Mouse (Mus musculus): ENCODE data around the gene Lhb. TPM values are rescaled to one million over a fixed set of nuclear protein-coding genes. Genes with fewer than 3 reads are reported as not detected.
"Not testable (repeated sequence)": the region's sequence is repeated elsewhere in the genome, so short reads cannot be mapped to it uniquely, and the experiment has no call there.

Gene Lhb
- polyA plus RNA-seq, 1 experiment from 2014 or later: 2.0 TPM

- Histone ChIP-seq H3K9ac (peak within 1 kb of the TSS; percentile 86), H3K4me2 (peak within 1 kb of the TSS; percentile 87), H3K36me3 (peaks cover 27% of the 10 kb centered on the region), H3K4me1 (replicated peaks) (peaks cover 46% of the 10 kb centered on the region), H3K4me3 (peak within 1 kb of the TSS; percentile 77), H3K27ac (replicated peaks) (peak within 1 kb of the TSS; percentile 95)
- not testable (repeated sequence) for H3K27me3 ChIP-seq, H3K9me3 ChIP-seq
- ATAC-seq (ENCODE audit: low FRiP score, low read depth): peak; percentile 97
- under 1% methylated on average over 28 of the region's 37 CpGs for WGBS
These were observed 39.0 kb downstream of the Lhb start, which contains the start of gene Ftl1 for GRCm38 (mm10) chr7:45459564-45460140. Gene Ftl1, minus strand, starts transcription at chr7:45459884.

DNA sequence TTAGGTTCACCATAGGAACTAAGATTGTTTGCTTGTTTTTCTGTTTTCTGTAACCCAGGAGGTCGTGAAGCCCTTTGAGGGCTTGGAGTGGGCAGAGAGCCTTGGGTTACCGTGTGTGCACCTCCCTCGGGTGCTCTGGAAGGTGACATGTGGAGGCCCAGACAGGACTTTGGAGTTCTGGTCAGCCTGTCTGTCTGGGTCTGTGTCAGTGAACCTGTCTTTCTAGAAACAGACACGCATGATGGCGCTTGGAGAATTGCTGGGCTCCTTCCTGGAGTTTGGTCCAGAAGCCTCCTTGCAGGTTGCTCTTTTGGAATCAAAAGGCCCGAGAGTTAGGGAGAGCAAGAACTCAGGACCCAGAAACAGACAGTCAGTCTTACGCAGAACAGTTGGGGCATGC lies 39.8 kb downstream of the Lhb start:
- H3K36me3 ChIP-seq: peaks cover 33% of the 10 kb centered on the region
- 73% methylated on average over 7 of the region's 7 CpGs for WGBS
- H3K4me2 ChIP-seq: peak overlapping the region; percentile 64
- H3K4me3 ChIP-seq: peak overlapping the region; percentile 77
- H3K9ac ChIP-seq: peak overlapping the region; percentile 39; the same call in 1 of the 2 replicates
- H3K27me3 ChIP-seq: no peaks in the 10 kb centered on the region
- ATAC-seq (ENCODE audit: low FRiP score, low read depth): no peak; the same call in 1 of the 2 replicates
- H3K27ac ChIP-seq (replicated peaks): peak overlapping the region; percentile 95
- peaks cover 53% of the 10 kb centered on the region for H3K4me1 ChIP-seq (replicated peaks)
- no peaks in the 10 kb centered on the region for H3K9me3 ChIP-seq

GRCm38 (mm10) chr7:45460860-45461314 lies 40.3 kb downstream of the Lhb start:
- H3K9ac ChIP-seq: no peak overlapping the region
- H3K9me3 ChIP-seq: no peaks in the 10 kb centered on the region
- H3K27ac ChIP-seq (replicated peaks): peak overlapping the region; percentile 95
- WGBS: 23% methylated on average over 13 of the region's 13 CpGs
- H3K4me2 ChIP-seq: peak overlapping the region; percentile 64; the same call in 1 of the 2 replicates
- ATAC-seq (ENCODE audit: low FRiP score, low read depth): no peak
- 0 out of 2 replicates have a peak overlapping the region, but pooled peaks have one; percentile 5 for H3K4me3 ChIP-seq
- no peaks in the 10 kb centered on the region for H3K27me3 ChIP-seq
- H3K36me3 ChIP-seq: peaks cover 34% of the 10 kb centered on the region
- H3K4me1 ChIP-seq (replicated peaks): peaks cover 58% of the 10 kb centered on the region

DNA sequence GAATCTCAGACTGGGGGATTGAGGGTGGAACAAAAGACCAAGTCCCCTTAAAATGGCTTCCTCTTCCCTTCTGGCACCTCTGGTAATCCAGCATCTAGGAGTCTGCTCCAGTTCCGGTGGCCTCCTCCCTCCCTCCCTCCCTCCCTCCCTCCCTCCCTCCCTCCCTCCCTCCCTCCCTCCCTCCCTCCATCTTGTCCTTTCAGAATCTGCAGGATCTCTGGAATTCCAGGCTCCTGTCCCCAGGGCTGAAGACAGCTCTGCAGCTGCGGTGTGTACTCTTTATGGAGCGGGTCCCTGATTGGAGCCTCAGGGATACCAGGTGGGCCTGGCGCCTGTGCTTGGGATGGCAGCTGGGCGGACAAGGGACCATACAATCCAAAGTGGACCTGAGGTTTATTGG lies 40.7 kb downstream of the Lhb start:
- Histone ChIP-seq H3K4me1 (replicated peaks) (peaks cover 59% of the 10 kb centered on the region), H3K9ac (no peak overlapping the region), H3K9me3 (no peaks in the 10 kb centered on the region), H3K4me3 (no peak overlapping the region), H3K36me3 (peaks cover 34% of the 10 kb centered on the region), H3K27ac (replicated peaks) (peak overlapping the region; percentile 95), H3K4me2 (no peak overlapping the region), H3K27me3 (no peaks in the 10 kb centered on the region)
- ATAC-seq (ENCODE audit: low FRiP score, low read depth): no peak
- WGBS: 60% methylated on average over 4 of the region's 5 CpGs

DNA sequence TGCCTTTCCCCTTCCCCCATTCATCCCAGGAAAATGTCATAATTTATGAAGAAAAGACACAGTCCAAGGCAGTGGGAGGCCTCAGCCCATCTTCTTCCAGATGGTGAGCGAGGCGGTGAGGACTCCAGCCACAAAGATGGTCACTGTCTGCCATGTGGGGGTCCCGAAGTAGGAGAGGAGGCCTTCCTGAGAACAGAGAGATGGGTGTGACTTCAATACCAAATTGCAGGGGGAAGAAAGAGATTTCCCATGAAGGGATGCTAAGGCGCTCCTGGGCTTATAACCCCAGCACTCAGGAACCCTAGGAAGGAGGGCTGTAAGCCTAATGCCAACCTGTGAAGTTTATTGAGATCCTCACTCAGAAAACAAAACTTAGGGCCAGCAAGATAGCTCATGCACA lies 41.2 kb downstream of the Lhb start:
- Histone ChIP-seq H3K27ac (replicated peaks) (no peak overlapping the region), H3K4me2 (no peak overlapping the region), H3K4me3 (no peak overlapping the region), H3K27me3 (no peaks in the 10 kb centered on the region), H3K36me3 (peaks cover 34% of the 10 kb centered on the region), H3K9ac (no peak overlapping the region), H3K4me1 (replicated peaks) (peaks cover 56% of the 10 kb centered on the region), H3K9me3 (no peaks in the 10 kb centered on the region)
- ATAC-seq (ENCODE audit: low FRiP score, low read depth): no peak
- WGBS: 81% methylated on average over 4 of the region's 4 CpGs

- Histone ChIP-seq H3K4me1 (replicated peaks) (peaks cover 51% of the 10 kb centered on the region), H3K4me2 (no peak overlapping the region), H3K27me3 (no peaks in the 10 kb centered on the region), H3K4me3 (no peak overlapping the region), H3K9ac (no peak overlapping the region), H3K27ac (replicated peaks) (no peak overlapping the region), H3K36me3 (peaks cover 30% of the 10 kb centered on the region), H3K9me3 (no peaks in the 10 kb centered on the region)
- ATAC-seq (ENCODE audit: low FRiP score, low read depth): no peak
- WGBS: 87% methylated on average over 4 of the region's 4 CpGs
These were observed 41.7 kb downstream of the Lhb start for GRCm38 (mm10) chr7:45462325-45462724.

GRCm38 (mm10) chr7:45462868-45463267 lies 42.2 kb downstream of the Lhb start:
- not testable (repeated sequence) for ATAC-seq (ENCODE audit: low FRiP score, low read depth); H3K27ac ChIP-seq (replicated peaks); H3K4me3 ChIP-seq; H3K9ac ChIP-seq; H3K27me3 ChIP-seq; H3K4me2 ChIP-seq; H3K9me3 ChIP-seq
- Histone ChIP-seq H3K4me1 (replicated peaks) (peaks cover 45% of the 10 kb centered on the region), H3K36me3 (peaks cover 27% of the 10 kb centered on the region)
- WGBS: 80% methylated on average over 4 of the region's 4 CpGs

DNA sequence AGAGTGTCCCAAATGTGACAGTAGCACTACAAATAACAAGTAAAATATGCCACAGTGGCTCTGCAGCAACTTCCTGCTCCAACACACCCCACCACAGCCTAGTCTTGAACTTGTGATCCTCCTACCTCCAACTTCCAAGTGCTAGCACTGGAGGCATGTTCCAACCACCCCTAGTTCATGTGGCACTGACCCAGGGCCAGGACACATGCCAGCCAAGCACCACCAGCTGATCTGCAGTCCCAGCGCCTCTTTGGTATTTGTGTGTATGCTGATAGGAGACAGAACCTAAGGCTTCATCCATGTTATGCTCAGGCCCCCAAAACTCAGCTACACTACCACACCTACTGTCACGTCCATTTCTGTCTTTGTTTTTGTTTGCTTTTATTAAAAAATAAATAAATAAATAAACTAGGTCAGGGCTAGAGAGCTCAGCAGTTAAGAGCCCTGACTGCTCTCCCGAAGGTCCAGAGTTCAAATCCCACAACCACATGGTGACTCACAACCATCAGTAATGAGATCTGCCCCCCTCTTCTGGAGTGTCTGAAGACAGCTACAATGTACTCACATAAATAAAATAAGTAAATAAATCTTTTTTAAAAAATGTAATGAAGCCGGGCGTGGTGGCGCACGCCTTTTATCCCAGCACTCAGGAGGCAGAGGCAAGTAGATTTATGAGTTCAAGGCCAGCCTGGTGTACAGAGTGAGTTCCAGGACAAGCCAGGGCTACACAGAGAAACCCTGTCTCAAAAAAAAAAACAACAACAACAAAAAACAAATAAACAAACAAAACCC lies 43.6 kb downstream of the Lhb start:
- peaks cover 39% of the 10 kb centered on the region for H3K4me1 ChIP-seq (replicated peaks)
- no peaks in the 10 kb centered on the region for H3K9me3 ChIP-seq
- H3K9ac ChIP-seq: no peak overlapping the region
- H3K4me3 ChIP-seq: no peak overlapping the region
- no peaks in the 10 kb centered on the region for H3K27me3 ChIP-seq
- H3K36me3 ChIP-seq: peaks cover 24% of the 10 kb centered on the region
- no peak overlapping the region for H3K4me2 ChIP-seq
- WGBS: 97% methylated on average over 7 of the region's 7 CpGs
- ATAC-seq (ENCODE audit: low FRiP score, low read depth): no peak
- H3K27ac ChIP-seq (replicated peaks): no peak overlapping the region

GRCm38 (mm10) chr7:45465112-45465511 lies 44.5 kb downstream of the Lhb start:
- WGBS: 93% methylated on average over 12 of the region's 12 CpGs
- no peaks in the 10 kb centered on the region for H3K27me3 ChIP-seq

DNA sequence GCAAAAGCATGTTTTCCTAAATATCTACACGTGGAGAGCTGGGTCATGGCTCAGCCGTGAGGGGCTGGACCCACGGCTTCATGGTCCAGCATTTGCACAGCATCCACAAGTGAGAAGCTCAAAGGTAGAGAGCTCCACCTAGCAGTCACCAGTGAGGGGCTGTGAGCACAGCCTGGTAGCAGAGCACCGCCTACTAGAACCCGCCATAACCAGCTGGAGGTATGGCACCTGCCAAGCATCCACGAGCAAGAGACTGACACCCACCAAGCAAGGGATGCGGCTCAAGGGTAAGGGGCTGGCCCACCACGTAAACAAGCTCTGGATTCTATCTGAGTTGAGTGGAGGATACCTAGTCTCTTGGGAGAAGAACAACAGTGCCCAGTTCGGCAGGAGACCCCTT lies 44.9 kb downstream of the Lhb start:
- Histone ChIP-seq H3K36me3 (peaks cover 24% of the 10 kb centered on the region), H3K4me1 (replicated peaks) (peaks cover 32% of the 10 kb centered on the region), H3K9ac (peak overlapping the region; percentile 85; the same call in 1 of the 2 replicates), H3K4me3 (peak overlapping the region; percentile 81), H3K27me3 (no peaks in the 10 kb centered on the region), H3K27ac (replicated peaks) (no peak overlapping the region), H3K9me3 (no peaks in the 10 kb centered on the region), H3K4me2 (peak overlapping the region; percentile 77)
- WGBS: 78% methylated on average over 9 of the region's 9 CpGs
- ATAC-seq (ENCODE audit: low FRiP score, low read depth): no peak

More at GRCm38 (mm10) chr7:45465112-45465511, 44.5 kb downstream of the Lhb start:
- Histone ChIP-seq H3K4me2 (peak overlapping the region; percentile 77), H3K27ac (replicated peaks) (no peak overlapping the region), H3K4me3 (peak overlapping the region; percentile 81; the same call in 1 of the 2 replicates), H3K4me1 (replicated peaks) (peaks cover 36% of the 10 kb centered on the region), H3K36me3 (peaks cover 24% of the 10 kb centered on the region), H3K9ac (0 out of 2 replicates have a peak overlapping the region, but pooled peaks have one; percentile 85), H3K9me3 (no peaks in the 10 kb centered on the region)
- ATAC-seq (ENCODE audit: low FRiP score, low read depth): no peak

DNA sequence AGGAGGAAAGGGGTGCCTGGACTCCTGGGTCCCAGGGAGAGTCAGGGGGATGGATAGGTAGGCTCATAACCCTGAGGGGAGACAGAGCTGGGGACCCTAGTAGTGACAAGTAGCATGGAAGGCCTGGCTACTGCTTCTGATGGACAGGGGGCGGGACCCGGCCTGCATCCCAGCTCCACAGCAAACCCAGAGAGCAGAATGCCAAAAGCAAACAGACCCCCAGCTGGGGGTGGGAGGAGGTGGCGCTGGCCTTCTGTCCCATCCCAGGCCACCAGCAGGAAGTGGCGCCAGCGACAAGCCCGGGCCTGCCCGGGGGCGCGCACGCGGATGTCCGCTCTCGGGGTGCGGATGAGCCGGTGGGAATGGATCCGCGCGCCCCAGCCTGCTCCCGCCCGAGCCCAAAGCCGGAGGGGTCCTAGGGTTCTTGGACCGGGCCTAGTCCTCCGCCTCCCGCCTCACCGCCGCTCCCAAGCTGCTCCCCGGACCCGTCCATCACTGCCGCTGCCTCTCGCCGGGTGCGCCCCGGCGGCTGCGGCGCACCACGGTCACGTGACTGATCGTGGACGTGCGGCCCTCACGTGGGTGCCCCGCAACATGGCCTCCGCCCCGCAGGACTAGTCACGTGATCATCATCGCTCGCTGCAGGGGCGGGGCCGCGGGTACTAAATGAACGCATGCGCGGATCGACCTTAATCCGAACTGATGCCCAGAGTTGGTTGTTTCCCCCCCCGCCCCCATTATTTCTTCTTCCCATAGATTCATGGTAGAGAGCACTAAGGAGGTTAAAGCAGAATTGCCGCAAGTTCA lies 45.9 kb downstream of the Lhb start, which contains the start of gene Bax:
Gene Bax, minus strand, starts transcription at position 616 of the 807 bp plus-strand sequence.
- H3K9ac ChIP-seq: peak within 1 kb of the TSS; percentile 85
- H3K27ac ChIP-seq (replicated peaks): peak within 1 kb of the TSS; percentile 85
- peak within 1 kb of the TSS; percentile 81 for H3K4me3 ChIP-seq
- H3K36me3 ChIP-seq: peaks cover 24% of the 10 kb centered on the region
- no peaks in the 10 kb centered on the region for H3K9me3 ChIP-seq
- peaks cover 25% of the 10 kb centered on the region for H3K4me1 ChIP-seq (replicated peaks)
- no peaks in the 10 kb centered on the region for H3K27me3 ChIP-seq
- 0% methylated on average over 54 of the region's 58 CpGs for WGBS
- peak within 1 kb of the TSS; percentile 77 for H3K4me2 ChIP-seq
- peak; percentile 83 for ATAC-seq (ENCODE audit: low FRiP score, low read depth)

Measured in hindbrain, embryonic 15.5 days (tissue).